Mouse (Mus musculus) spleen, postnatal 4 days (tissue): ENCODE data around the gene Rabl3.

ENCODE experiments used
- DNase-seq, 2 experiments: peaks; one replicate each; pipeline ENCODE4 v3.0.0; 2022; ENCODE audit warnings: low spot score in 2 of 2

Rabl3 gene

DNA sequence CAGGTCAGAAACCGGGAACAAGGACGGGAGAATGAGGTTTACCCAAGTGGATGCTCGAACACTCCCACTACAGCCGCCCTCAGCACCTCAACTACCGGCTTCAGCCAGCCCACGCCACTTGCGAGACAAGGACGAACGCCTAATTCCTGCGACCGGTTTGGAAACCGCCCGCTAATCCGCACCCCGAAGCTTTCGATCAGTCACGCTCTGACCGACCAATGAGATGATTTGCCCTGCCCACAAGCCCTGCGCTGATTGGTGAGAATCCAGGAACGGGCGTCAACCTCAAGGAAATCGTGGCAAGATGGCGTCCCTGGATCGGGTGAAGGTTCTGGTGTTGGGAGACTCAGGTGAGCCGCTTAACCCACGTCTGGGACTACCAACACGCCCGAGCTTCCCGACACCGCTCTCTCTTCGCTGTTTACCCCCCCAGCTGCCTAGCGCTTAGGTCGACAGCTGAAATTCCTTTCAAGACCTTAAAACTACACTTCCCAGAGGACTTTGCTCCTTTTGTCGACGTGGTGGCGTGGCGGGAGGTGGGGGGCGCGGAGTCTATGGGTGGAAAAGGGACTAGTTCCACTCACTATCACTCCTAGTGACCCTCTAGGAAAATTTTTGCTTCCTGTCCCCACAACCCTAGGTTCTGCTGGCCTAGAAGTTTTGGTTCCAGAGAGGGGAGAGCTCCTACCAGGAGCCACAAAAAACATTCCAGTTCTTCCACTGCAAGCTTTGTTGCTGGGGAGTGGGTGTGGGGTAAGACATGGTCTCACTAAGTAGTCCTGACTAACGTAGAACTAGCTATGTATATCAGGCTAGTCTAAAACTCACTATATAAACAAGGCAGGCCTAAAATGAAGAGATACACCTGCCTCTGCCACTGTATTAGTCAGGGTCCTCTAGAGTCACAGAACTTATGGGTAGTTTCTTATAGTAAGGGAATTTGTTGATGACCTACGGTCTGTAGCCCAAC lies at the start of gene Rabl3, which contains the start of gene Gtf2e1:
Gene Rabl3 (plus strand): TSS at position 275 of the 970 bp plus-strand sequence.
Gene Gtf2e1 (minus strand): TSS at position 179 of the 970 bp plus-strand sequence.
- DNase-seq, result peak; percentile 94

DNA sequence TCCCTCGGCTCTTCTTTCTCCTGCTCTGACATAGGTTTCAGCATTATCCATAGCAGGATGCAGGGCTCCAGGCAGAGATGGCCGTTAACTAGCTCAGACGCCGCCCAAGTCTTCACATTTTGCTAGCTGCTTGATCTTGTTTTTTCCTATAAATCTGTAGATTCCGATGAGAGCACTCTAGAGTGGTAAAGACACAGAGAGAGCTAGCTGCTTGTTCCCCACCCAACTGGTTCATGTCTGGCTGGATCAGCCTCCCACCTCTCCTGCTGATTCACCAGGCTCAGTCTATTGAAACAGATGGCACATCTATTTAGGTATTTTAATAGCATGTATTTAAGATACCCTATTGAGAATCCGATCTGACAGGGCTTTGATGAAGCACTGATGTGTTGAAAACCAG lies 44.7 kb upstream of the Rabl3 start:
- no peak for DNase-seq

DNA sequence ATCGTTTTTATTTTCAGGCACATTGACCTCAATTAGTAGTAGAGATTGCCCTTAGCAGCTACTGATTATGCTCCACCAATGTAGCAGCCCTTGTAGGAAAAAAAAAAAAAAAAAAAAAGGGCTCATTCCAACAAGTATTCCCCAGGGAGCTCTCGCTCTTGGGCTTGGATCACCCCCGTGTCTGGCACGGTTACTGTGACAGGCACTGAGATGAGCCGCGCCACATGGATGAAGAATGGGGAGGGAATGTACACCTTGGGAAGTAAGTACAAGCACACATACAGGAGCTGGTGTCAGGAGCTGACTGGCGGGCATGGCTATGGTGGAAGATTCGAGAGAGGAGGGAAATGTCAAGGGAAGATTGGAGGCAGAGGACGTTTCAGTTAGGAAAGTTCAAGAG lies 41.1 kb upstream of the Rabl3 start:
- no peak for DNase-seq

DNA sequence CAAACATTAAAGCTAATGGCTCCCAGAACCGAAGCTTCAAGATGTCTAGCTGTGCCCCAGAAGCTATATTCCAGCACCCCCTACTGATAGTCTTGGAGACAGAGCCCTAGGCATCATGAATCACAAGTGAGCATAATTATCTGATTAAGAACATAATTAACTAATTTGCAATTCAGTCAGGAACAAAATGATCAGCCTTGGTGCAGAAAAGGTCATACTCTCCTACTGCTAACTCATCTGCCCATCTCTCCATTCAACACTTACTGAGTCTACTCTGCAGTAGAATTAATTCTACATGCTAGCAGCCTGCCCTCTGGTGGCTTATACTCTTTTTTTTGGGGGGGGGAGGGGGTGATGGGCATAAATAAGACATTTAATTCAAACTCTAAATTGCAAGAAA lies 35.2 kb upstream of the Rabl3 start:
- no peak for DNase-seq

DNA sequence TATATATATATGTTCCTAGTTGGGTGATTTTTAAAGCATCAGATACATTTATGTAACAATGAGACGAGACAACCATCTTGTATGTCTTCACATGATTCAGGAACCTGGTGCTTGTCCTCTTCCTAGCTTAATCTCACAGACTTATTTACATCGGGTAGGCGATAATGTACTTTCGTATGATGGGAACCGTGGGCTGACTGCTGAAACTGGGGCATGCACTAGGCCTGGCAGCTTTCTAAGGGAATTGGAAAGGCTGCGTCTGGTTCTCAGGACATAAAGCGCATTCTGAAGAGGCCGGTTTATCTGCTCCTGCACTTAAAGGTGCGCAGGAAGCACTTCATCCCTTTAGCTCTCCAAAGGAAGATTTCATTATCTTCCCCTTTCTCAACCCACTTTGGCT lies 32.9 kb upstream of the Rabl3 start:
- no peak for DNase-seq

DNA sequence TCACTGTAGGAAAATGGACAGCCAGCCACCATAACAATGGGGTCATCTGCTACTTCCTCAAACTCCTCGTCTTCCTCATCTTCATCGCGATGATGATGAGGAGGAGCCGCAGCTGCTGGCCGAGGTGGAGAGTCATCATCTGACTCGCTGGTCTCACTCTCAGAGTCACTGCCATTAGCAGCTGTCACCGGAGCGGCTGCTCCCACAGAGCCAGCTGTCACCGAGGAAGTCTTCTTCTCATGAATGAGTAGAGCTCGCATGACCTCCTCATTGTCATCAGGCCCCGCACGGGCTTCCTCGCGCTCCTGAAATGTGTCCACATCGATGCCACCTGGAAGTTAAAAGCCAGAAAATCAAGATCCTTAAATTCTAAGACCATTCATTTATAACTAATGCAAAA lies 28.2 kb upstream of the Rabl3 start:
- no peak for DNase-seq

DNA sequence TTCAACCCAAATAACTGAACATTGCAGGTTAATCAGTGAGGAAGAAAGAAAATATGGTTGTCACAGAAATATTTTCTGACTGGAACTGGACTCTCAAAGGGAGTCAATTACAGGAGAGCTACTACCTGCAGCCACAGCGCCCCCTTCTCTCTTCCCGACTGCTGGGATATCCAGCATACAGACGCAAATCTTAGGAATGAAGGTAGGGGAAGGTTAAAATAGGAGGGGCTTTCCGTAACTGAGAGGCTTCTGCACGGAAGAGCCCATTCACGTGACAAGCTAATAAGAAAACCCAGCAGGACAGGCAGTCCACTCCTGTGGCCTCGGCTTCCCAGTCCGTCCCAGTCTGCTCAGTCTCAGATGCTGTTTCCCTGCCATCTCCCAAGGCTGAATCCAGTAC lies 25.0 kb upstream of the Rabl3 start:
- no peak for DNase-seq

DNA sequence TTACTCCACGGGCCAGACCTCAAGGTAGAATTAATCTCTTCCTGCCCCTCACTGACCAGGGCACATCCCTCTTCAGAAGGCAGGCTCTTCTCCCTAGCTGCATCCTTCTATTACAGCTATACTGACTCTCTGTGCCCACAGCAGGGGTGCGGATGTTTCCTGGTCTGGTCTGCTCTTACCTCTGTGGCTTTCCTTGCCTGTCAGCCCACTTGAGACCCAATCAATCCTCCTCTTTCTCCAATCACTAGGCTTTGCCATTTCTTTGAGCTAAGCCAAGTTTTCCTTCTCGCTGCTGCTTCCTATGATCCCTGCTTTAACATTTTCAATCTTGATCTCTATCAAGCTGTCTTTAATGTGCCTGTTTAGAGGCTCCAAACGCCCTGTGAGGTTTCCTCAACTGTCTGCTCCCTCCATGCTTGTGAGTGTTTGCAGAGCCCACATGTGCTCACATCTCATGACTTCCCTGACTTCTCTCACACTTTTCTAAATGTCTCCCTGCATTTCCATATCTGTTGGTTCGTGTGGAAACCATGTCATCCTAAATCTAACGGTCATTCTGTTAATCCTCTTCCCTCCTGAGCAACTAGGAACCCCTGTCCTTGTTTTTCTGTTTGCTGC lies 23.2 kb upstream of the Rabl3 start:
- no peak for DNase-seq

DNA sequence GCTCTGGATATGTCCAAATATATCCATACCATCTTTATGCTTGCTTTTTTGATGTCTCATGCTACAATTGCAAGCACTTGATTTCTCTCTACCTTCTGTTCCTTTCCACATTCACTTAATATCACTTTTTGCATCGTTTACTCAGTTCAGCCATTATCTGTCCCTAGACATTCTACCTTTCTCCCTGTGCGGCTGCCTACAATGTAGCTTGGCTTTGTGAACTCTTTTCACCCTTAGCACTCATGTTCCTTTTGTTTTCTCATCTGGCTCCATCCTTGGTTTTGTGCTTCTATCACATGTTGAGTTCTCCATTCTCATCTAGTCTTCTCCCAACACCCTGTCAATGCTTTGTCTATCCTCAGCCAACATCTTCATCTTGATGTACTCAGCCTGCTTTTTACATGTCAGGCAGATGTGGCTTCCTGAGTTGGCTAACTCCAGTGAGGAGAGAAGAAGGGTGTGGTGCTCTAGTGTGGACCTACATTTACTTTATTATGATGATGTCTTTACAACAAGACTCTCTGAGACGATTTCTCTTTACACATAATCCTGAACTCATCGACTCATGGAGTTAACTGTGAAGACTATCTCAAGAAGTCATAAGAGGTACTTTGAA lies 22.0 kb upstream of the Rabl3 start:
- no peak for DNase-seq

DNA sequence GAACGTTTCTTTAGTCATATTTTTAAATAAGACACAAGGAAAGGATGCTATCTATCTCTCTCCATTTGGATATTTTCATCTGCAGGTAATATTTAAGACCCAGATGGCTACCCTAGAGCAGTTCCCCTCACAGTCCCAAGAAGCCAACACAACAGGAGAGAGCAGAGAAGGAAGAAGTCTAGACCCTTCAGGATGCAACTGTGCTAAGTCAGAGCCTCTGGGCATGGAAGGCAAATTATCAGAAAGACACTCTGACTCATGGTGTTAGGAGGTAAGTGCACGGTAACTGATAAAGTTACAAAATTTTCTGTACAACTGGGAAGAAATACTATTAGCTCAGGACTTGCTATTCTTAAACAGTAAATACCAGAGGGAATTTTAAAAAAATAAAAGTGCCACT lies 21.0 kb upstream of the Rabl3 start:
- no peak for DNase-seq

DNA sequence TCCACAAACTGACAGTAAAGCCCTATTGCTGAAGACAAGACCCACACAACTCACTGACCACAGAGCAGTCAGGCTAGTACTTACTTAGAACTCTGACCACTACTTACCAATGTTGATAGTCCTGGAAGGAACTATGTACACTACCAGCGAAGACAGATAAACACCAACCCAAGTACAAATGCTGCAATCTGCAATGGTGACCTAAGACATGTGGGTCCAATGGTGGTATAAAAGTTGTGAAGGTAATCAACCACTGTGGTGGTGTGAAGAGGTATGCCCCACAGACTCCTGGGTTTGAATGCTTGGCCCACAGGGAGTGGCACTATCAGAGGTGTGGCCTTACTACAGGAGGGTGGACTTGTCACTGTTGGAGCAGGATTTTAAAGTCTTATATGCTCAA lies 20.0 kb upstream of the Rabl3 start:
- no peak for DNase-seq

DNA sequence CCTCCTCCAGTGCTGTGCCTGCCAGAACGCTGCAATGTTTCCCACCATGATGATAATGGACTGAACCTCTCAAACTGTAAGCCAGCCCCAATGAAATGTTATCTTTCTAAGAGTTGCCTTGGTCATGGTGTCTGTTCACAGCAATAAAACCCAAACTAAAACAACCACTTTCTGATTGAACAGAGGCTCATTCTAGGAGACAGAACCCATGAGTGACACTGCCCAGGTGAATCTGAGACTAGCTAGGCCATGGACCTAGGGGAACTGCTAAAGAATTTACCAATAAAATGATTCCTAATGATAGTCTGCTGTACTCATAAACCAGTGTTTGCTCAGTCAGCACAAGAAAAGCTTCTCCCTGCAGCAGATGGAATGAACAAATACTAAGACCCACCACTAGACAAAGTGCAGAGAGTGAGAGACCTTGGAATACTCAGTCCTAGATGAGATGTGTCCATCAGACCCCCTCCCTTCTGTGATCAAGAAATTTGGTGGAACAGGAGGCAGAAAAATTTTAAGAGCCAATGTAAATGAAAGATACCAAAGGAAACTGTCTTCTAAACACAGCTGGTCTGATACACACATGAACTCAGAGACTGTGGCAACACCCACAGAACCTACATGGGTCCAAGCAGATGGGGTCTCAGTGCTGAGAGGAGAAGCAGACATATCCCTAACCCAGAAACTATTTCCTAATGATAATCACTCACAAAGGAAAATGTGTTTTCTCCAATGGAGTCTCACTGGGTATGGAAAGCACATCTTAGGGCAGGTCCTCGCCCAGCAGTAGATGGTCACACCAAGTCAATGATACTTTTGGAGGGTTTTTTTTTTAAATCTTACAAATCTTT lies 19.3 kb upstream of the Rabl3 start:
- DNase-seq, result no peak

DNA sequence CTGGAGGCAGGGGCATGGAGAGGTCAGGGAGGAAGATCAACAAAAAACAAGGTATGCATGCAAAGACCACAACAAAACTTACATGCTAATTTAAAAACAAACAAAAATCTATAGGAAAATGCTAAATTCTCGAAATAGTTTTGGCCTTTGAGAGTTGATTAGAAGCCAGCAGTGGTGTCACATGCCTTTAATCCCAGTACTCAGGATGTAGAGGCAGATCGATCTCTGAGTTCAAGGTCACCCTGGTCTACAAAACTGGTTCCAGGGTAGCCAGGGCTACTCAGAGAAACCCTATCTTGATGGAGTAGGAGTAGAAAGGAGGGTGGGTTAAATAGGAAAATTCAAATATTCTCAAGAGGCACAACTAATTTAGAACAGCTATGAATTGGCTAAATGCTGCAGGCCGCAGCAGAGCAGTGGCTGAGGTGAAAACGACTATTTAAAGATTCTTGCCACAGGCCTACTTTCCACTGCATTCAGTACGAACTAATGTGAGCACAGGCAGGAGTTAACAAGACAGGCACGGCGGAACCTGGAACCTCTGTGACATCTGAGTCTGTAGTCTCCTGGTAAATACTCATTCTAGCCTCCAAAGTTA lies 17.5 kb upstream of the Rabl3 start:
- no peak for DNase-seq

DNA sequence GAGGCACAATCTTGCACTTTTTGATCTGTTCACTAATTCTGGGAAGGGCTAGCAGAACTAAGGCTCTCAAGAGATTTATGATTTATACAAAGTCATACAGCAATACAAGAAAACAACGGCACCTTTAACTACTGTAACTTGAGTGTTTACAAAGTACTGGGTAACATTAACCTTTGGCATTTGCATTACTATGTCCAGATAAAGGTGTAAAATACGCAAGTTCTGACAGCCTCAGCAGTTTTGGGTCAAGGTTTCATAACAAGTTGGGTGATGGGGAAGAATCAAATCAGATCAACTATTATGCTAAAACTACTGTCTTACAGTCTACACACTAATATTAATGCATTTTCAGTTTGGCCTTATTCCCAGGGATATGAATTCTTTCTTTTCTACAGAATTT lies 14.6 kb upstream of the Rabl3 start:
- no peak for DNase-seq

DNA sequence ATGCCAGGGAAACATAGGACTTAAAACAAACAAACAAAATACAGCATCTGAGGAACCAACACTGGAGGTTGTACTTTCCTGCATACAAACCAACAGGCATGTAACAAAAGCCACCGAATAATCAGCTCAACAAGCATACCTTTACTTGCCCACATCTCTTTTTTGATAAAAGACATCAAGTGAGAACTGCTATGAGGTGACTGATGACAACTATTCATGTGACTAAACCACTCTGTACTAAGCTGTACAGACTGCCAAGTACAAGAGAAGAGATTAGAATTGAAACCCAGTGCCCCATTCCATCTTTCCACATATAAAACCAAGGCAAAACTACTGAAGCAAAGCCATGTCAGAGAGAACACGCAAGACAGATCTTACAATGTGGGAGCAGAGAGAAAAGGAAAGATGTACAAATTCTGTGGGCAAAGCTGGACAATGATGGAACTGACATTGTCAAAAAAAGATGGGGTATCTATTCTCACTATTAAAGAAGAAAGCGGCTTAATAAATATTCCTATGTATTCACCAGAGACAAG lies 12.9 kb upstream of the Rabl3 start:
- DNase-seq, result no peak

DNA sequence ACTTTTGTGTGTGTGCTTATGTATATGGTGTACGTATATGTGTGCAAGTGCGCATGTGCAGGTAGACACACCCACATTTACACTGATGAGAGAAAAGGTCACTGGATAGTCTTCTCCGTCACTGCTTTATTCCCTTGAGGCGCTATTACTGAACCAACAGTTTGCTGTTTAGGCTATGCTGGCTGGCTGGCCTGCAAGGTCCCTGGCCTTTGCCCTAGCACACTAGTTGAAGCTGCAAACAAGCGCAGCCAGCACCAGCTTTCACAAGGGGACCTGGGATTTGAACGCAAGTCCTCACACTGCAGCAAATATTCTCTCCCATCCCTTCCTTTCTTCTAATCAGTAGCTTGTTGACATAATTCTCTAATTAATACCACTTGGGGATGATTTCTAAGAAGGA lies 9.5 kb upstream of the Rabl3 start:
- no peak for DNase-seq

DNA sequence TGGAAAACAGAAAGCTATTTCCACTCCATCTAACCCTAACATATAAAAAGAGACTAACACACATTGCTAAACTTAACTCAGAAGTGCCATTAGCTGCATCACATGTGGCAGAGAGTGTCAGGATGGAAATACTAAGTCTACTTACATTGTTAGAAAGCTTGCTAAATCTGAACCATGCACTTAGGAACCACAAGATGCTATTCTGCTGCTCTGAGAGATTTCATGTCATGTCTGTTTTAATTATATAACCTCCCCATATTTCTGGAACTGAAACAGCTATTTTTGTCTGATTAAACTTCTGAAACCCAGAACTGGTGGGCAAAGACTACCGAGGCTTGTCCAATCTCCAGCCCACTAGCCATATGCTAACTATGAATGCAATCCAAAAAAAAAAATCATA lies 7.6 kb upstream of the Rabl3 start:
- DNase-seq, result no peak

DNA sequence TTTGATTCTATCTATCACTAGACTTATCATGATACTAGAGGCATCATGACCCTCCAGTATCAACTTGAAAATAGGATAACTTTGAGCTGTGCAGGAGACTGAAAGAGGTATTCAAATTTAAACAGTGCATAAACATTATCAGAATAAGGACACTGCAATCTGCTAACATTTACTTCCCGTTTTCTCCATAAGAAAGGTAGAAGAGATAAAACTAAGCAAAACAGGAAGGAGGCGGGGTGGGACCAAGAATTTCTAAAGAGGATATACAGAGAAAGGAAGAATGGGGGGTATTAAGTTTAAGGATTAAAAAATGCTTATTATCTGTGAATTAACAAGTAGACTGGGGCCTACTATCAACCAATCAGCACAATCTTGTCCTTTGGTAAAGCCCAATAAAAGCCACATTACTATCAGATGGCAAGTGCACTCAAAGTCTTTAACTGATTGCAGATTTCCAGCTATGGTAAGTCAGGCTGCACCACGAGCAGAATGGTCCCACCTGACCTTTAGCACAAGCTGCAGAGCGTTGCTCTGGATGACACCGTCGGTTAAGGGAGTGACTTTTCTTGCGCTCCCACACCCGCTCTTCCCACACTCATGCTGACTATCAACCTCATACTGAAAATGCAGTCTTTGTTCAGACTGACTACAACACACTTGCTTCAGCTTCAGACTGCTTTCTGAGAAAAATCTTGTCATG lies 6.2 kb upstream of the Rabl3 start:
- DNase-seq, result no peak

DNA sequence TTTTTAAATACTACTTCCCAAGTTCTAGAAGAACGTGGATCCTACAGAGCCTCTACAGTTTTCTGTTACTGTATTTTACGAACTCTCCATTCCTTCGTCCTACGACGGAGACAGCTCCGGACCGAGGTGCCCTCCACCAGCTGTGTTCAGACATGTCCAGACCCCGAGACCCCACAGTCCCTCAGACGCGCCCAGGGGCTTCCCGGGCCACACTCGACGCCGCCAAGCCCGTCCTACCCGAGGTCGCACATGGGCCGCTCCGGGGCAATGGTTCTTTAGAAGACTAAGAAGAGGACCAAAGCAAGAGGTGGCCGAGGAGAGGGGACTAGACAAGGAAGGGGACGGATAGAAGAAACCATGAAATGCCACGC lies 460 bp upstream of the Rabl3 start:
- DNase-seq, result no peak

DNA sequence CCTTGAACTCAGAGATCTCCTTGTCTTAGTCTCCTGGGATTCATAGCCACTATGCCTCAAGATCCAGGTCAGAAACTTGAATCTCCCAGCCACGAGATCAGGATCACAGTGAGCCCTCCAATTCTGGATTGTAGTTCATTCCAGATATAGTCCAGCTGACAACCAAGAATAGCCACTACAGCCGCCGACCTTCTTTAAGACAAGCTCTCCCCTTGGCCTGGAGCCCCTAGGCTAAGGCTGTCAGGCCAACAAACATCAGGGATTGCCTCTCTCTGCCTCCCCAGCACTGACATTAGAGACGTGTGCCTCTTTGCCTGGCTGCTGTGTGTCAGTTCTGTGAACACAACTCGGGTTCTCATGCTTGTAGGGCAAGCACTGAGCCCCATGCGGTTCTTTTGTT lies 1.1 kb downstream of the Rabl3 start:
- DNase-seq, result no peak

DNA sequence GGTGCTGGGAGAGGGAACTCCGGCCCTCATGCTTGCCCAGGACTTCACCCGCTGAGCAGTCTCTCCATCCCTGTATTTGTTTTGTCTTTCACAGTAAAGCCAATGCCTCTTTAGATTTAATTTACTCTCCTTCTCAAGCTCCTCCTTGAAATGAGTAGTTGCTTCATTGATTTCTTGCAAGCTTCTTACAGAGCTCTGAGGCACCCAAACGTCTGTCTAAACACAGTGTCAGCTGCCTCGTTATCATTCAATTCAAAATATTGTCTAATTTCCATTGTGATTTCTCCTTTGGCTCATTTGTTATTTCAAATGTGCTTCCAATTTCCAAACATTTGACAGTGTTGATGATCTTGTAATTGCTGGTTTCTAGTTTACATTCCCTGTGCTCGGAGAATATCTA lies 6.6 kb downstream of the Rabl3 start:
- no peak for DNase-seq
